In the genomic region with DNA sequence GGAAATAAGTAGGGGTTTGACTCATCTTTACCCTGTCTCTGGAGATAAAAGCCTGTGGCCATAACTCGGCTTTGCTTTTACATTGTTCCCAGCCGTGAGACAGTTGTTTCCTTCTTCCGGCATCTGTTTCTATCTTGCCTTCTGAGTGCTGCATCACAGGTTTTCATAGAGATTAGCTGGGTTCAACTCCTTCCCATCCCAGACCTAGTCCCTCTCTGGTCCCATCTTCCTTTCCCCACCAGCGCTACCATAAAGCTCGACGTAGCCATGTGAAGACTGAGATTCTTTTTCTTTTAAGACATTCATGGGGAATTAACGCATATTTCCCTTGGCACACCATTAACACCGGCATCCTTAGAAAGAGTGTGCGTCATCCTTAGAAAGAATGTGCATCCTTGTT, we compare ENCODE assay signal across 9 mouse cellular contexts.
DNase-seq lines count a peak whose midpoint lies in the region; ATAC-seq and TF ChIP-seq lines count a peak whose summit lies in the region.
"Had no signal": no experiment of that assay in that cellular context is flagged by ENCODE, and none has a peak within 500 bp of the region (broad histone marks: within the 10 kb centered on the region; RNA-seq: fewer than 3 reads in every experiment).

No protein-coding gene starts in this region.

- intact Hi-C loops in heart, postnatal 14 days (cut with DNase I) = no loop called here

- TF ChIP-seq CTCF in brain, embryonic 14.5 days (IDR thresholded peaks at IDR 0.05; ENCODE audit: borderline replicate concordance, extremely low read depth, insufficient read depth, insufficient read length) = no peak

- WGBS in heart, embryonic 10.5 days = 1% methylated on average over 9 of the region's 9 CpGs
- 5% methylated on average over 9 of the region's 9 CpGs for WGBS in hindbrain, embryonic 16.5 days
- 3% methylated on average over 9 of the region's 9 CpGs for WGBS in midbrain, embryonic 11.5 days

- no peaks in the 10 kb centered on the region for H3K36me3 ChIP-seq in heart, embryonic 10.5 days
- no peaks in the 10 kb centered on the region for H3K36me3 ChIP-seq in hindbrain, embryonic 16.5 days (ENCODE audit: control insufficient read depth, insufficient read depth, low read length)
- H3K36me3 ChIP-seq in midbrain, embryonic 11.5 days (ENCODE audit: control insufficient read depth, insufficient read depth, low read length) = no peaks in the 10 kb centered on the region

- no peak for DNase-seq in heart, embryonic 10.5 days (ENCODE audit: low spot score)
- no peak for DNase-seq in heart, postnatal 14 days
- peak; percentile 42 for DNase-seq in brain, embryonic 14.5 days (ENCODE audit: low read depth)
- DNase-seq in midbrain, embryonic 11.5 days (ENCODE audit: low spot score, missing footprints) = peak; percentile 91
- DNase-seq in natural killer cell, adult 2 months (ENCODE audit: low spot score in 2 of 2) = no peak
- no peak for DNase-seq in frontal cortex, postnatal 25 days (ENCODE audit: low spot score in 2 of 2)
- DNase-seq in c-Kit-positive CD71-positive TER-119-positive erythroid progenitor cells, embryonic 14.5 days (ENCODE audit: low spot score) = no peak
- DNase-seq: layer of hippocampus, adult 9-11 months had no signal

- H3K27me3 ChIP-seq in heart, embryonic 10.5 days (ENCODE audit: insufficient read depth, poor library complexity, severe bottlenecking) = no peaks in the 10 kb centered on the region
- H3K27me3 ChIP-seq in hindbrain, embryonic 16.5 days (replicated peaks; ENCODE audit: control insufficient read depth, insufficient read depth, low read length) = peaks cover 2% of the 10 kb centered on the region; the same call in 1 of the 2 replicates
- peaks cover 4% of the 10 kb centered on the region; the same call in 1 of the 2 replicates for H3K27me3 ChIP-seq in midbrain, embryonic 11.5 days (ENCODE audit: control insufficient read depth, insufficient read depth, low read length)

- H3K27ac ChIP-seq in heart, embryonic 10.5 days = peak overlapping the region; percentile 90
- no peak overlapping the region for H3K27ac ChIP-seq in hindbrain, embryonic 16.5 days (ENCODE audit: low read depth, low read length)
- H3K27ac ChIP-seq in midbrain, embryonic 11.5 days (ENCODE audit: low read depth, low read length) = no peak overlapping the region

- TF ChIP-seq POLR2A in brain, embryonic 14.5 days (IDR thresholded peaks at IDR 0.05; ENCODE audit: borderline replicate concordance, extremely low read depth, insufficient read depth, insufficient read length, poor library complexity, severe bottlenecking) = no peak

- H3K9me3 ChIP-seq in heart, embryonic 10.5 days = no peaks in the 10 kb centered on the region
- no peaks in the 10 kb centered on the region for H3K9me3 ChIP-seq in hindbrain, embryonic 16.5 days (ENCODE audit: control insufficient read depth, low read length)
- no peaks in the 10 kb centered on the region for H3K9me3 ChIP-seq in midbrain, embryonic 11.5 days (ENCODE audit: control insufficient read depth, low read length)

- H3K4me1 ChIP-seq in heart, embryonic 10.5 days = peaks cover 72% of the 10 kb centered on the region
- peaks cover 31% of the 10 kb centered on the region for H3K4me1 ChIP-seq in hindbrain, embryonic 16.5 days (ENCODE audit: control insufficient read depth, insufficient read depth, low read depth, low read length)
- peaks cover 42% of the 10 kb centered on the region for H3K4me1 ChIP-seq in midbrain, embryonic 11.5 days (ENCODE audit: control insufficient read depth, insufficient read depth, low read length)

- ATAC-seq in hindbrain, embryonic 16.5 days = no peak
- ATAC-seq in midbrain, embryonic 11.5 days (ENCODE audit: low FRiP score) = 0 out of 2 replicates have a peak, but pooled peaks have one; percentile 4

- no peak overlapping the region for H3K9ac ChIP-seq in hindbrain, embryonic 16.5 days (ENCODE audit: low read depth, low read length)
- no peak overlapping the region for H3K9ac ChIP-seq in midbrain, embryonic 11.5 days (ENCODE audit: low read length)

- H3K4me2 ChIP-seq in hindbrain, embryonic 16.5 days (ENCODE audit: low read length) = peak overlapping the region; percentile 48
- peak overlapping the region; percentile 59 for H3K4me2 ChIP-seq in midbrain, embryonic 11.5 days

- peak overlapping the region; percentile 64 for H3K4me3 ChIP-seq in heart, embryonic 10.5 days
- no peak overlapping the region for H3K4me3 ChIP-seq in hindbrain, embryonic 16.5 days (ENCODE audit: low read length)
- peak overlapping the region; percentile 30 for H3K4me3 ChIP-seq in midbrain, embryonic 11.5 days (ENCODE audit: low read depth, low read length)

Comparison
In these comparisons a context has a peak if more than half of its experiments do, and no peak if none do; other contexts are left out.
1. DNase-seq: peak in brain, embryonic 14.5 days (single experiment) and midbrain, embryonic 11.5 days (single experiment); none in heart, embryonic 10.5 days (single experiment), heart, postnatal 14 days (0 of 2), natural killer cell, adult 2 months (0 of 2), frontal cortex, postnatal 25 days (0 of 2) and c-Kit-positive CD71-positive TER-119-positive erythroid progenitor cells, embryonic 14.5 days (single experiment).